Mouse (Mus musculus): Measurements from ENCODE around the gene Mat2b.
"Not testable (repeated sequence)": the region's sequence is repeated elsewhere in the genome, so short reads cannot be mapped to it uniquely, and the experiment has no call there.

Mat2b gene

DNA sequence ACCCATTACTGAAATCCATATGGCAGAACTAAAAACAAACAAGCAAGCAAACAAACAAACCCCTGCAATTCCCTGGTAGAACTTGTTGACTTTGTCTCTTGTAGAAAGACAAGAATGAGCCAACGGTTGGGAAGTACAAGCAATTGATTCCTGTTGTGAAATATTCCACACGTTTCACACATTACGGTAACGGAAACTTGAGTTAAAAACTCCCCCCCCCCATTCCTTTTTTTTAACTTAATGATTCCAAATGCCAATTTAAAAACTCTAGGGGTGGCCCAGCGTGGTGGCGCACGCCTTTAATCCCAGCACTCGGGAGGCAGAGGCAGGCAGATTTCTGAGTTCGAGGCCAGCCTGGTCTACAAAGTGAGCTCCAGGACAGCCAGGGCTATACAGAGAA, at the start of gene Mat2b:
Mat2b (minus strand) TSS at position 101 of the 400 bp plus-strand sequence.
- no peak for DNase-seq (ENCODE audit: inconsistent ontology term)

GRCm38 (mm10) chr11:40744348-40744747, 49.3 kb upstream of the Mat2b start:
- DNase-seq (ENCODE audit: inconsistent ontology term), result no peak

DNA sequence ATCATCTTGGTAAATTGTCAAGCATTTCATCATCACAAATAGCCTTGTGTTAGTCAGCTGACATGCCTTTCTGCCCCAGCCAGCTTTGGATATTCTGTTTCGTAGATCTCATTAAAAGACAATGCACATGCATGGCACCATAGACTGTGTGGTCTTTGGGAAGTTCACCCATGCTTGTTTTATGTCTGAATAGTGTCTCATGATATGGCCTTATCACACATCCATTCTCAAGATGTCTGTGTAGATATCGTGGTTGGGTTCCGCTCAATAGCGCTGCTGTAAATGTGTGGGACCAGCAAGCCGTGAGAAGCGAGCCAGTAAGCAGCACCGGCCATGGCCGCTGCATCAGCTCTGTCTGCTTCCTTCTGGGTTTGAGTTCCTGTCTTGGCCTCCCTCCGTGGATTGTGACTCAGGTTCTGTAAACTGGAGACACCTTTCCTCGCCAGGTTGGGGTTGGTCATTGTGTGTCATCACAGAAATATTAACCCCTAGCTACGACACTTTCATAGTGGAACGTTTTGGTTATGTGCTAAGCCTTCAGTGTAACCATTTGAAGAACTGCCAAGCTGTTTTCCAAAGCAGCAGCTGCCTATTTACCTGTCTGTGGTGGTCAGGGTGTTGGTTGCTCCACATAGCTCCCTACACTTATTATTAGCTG, 46.7 kb upstream of the Mat2b start:
- DNase-seq (ENCODE audit: inconsistent ontology term), result no peak

DNA sequence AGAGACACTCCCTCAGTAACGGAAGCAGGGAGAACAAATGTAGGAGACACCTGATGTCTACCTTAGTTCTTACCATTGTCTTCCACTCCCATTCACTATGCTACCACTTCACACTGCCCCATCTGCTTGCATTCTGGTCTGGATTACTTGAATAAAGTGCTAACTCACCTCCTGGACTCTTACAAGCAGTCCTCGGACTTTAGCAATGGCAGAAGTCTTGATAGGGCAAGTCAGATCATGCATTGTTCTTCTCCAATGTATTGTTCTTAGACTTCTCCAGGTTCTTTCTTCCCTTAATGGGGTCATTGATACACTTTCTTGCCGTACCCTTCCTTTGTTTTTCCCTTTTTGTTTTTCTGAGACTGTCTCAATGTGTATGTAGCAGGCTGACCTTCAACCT, 42.4 kb upstream of the Mat2b start:
- no peak for DNase-seq (ENCODE audit: inconsistent ontology term)

- no peak for DNase-seq (ENCODE audit: inconsistent ontology term)
Measured at GRCm38 (mm10) chr11:40734251-40734752, 39.3 kb upstream of the Mat2b start.

- peak; percentile 95 for DNase-seq (ENCODE audit: inconsistent ontology term)
Measured at GRCm38 (mm10) chr11:40733339-40734174, 38.6 kb upstream of the Mat2b start, which contains the start of the genes Hmmr and Nudcd2. Gene Hmmr (minus strand): TSS chr11:40733422. Gene Nudcd2 (plus strand): TSS chr11:40733667.

DNA sequence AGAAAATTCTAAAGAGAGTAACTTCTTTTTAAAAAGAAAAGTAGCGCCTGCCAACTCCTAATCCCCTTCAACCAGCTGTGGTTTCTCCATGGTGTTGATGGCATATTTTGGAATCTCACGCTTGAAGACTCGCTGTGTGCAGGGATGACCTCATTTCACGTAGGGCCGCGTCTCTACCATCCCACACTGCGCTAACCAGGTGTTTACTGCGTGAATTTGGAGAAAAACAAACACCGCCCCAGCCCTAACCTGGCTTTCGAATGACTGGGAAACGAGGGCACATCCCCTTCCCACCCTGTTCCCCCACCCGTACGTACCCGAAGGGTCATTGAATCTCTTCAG, 38.0 kb upstream of the Mat2b start:
- DNase-seq (ENCODE audit: inconsistent ontology term), result no peak

DNA sequence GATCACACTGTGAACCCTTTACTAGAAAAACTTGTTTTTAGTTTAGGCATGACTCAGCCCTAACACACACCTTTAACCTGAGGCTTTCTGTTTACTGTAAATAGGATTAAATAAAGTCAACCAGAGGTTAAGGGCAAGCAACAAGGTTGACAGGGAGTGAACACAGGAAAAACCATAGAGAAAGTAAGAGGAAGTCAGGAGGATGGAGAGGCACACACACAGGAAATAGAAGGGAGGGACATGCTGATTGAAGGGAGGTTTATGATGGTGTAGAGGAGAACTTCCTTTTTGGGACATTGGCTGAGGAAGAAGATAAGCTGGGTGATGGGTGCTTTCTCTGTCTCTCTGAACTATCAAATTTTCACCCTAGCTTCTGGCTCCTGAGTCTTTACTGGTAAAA, 23.3 kb upstream of the Mat2b start:
- no peak for DNase-seq (ENCODE audit: inconsistent ontology term)

GRCm38 (mm10) chr11:40715524-40715923, 20.5 kb upstream of the Mat2b start:
- DNase-seq (ENCODE audit: inconsistent ontology term), result no peak

DNA sequence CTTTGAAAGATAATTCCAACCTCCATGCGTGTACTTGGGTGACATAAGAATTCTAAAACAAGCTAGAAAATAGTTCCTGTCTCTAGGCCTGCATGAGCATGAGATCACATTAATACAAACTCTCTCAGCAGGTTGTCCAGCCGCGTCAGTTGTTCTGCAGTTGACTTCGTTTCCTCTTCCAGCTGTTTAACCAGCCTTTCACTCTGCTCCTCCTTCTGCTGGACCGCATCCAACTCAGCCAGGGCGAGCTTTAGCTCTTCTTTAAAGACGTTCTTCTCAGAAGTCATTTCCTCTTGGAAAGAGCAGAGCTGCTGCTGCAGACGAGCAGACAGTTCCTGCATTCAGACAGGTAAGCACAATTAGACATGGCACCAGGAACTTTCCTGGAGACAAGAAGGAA, 18.9 kb upstream of the Mat2b start:
- no peak for DNase-seq (ENCODE audit: inconsistent ontology term)

- not testable (repeated sequence) for DNase-seq (ENCODE audit: inconsistent ontology term)
Measured at GRCm38 (mm10) chr11:40709899-40710298, 14.9 kb upstream of the Mat2b start.

- peak; percentile 78 for DNase-seq (ENCODE audit: inconsistent ontology term)
Measured at GRCm38 (mm10) chr11:40694311-40695087, 504 bp downstream of the Mat2b start.

GRCm38 (mm10) chr11:40693366-40693951, 1.5 kb downstream of the Mat2b start:
- DNase-seq (ENCODE audit: inconsistent ontology term), result peak; percentile 75

DNA sequence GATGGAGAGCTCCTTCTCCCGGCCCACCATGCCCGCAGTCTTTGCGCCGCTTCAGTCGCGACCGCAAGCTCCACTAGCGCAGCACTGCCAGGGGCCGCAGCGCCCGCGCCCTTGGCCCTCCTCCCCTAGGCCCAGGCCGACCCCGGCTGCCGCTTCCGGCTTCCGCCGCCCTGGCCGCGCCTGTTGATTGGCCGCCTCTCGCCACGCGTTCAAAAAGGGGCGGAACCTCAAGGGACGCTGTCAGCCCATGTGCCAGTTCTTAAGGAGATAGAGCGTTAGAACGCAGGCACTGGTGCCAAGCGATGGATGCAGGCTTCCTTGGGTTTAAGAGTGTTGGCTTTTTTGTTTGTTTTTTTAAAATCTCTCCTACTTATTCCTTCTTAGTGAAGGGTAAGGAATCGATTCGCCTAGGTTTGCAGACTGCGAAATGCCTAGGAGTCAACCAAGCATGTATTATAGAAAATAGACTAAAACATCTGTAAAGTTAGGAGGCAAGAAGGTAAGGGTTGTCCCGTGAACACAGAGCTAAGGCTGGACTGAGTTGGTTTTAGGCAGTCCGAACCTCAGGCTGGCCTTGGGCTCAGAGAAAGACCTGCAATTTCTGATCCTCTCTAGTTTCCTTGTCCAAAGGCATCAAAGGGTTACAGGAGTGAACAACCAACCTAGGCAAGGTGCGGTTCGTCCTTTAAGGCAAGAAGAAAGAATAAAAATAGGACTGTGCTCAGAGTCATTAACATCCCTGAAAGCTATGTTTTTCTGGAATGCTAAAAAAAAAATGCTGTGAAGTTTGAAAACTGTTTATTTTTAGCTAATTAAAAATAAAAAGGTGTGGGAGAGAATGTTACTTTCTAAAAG, 2.3 kb downstream of the Mat2b start:
- peak; percentile 96 for DNase-seq (ENCODE audit: inconsistent ontology term)

DNA sequence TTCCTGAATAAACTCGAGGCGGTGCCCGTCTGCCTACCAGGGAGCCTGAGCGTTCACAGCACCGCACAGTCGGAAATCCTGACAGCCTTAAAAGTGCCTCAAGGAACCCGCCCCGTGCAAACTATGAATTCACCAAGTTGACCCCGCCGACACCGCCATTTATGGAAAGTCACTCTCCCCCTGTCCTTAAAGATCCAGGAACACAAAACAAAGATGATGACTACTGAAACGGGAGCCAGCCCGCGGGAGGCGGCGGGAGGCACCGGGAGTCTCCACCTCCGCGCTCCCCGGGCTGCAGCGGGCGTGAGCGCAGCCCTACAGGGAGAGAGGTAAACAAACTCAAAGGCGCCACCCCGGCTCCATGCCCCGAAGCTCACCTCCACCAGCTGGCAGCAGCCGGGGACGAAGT, 2.9 kb downstream of the Mat2b start:
- DNase-seq (ENCODE audit: inconsistent ontology term), result no peak

GRCm38 (mm10) chr11:40690444-40691127, 4.4 kb downstream of the Mat2b start:
- DNase-seq (ENCODE audit: inconsistent ontology term), result peak; percentile 20

DNA sequence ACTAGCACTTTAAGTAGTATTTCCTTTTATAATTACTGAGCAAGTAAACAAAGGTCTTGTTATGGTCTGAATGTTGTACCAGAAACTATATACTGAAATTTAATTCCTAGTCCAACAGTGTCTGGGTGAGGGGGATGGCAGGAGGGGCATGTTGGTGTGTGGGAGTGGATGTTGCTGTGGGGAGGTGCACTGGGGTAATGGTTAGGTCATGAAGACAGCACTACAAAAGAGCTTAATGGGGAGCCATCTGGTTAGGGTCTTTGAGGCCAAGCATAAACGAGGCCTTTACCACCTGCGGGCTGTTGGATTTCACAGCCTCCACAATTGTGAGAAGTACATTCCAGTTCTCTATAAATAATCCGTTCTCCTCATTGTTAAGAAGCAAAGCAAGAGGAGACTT, 11.7 kb downstream of the Mat2b start:
- DNase-seq (ENCODE audit: inconsistent ontology term), result no peak

DNA sequence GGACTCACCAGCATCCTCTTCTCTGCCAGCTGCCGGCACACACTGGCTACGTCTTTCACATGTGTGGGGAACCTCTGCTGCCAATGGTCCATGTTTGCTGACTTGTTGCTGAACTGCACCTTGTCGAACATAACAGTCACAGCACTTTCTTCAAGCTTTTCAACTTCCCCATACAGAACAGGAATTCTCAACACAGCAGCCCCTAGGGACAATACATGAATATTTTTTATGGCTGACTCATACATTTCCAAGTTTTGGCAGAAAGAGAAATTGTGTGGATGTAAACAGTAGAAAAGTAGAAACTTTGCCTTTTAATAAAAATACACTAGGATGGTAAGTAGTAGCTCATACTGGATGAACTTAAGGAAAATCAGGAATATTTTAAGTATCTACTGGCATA, 12.5 kb downstream of the Mat2b start:
- DNase-seq (ENCODE audit: inconsistent ontology term), result no peak

GRCm38 (mm10) chr11:40677169-40677568, 17.8 kb downstream of the Mat2b start:
- no peak for DNase-seq (ENCODE audit: inconsistent ontology term)

DNA sequence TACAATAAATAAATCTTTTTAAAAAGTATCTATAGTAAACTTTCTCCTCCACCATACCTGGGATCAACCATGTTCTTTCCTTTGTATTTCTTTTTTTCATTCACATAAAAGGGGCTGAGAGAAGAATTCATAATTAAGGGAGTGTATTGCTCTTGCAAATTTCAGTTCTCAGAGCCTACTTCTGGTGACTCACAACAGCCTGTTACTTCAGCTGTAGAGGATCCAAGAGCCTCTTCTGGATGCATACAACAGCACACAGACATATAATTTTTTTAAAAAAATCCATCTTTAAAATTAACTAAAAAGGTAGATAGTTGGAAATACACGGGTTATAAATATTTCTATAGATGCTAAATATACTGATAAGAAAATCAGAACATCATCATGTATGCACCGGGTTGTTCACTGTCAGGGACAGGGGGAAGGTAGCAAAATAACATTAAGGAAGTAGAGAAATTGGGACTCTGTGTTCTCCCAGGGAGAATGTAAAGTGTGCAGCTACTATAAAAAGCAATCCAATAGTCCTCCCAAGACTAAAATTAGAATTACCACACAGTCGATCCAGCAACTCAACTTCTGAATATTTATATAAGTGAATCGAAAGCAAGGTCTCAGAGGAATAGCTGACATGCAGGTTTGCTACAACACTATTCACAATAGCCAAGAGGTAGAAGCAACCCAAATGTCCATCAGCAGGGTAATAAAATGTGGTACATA, 19.8 kb downstream of the Mat2b start:
- DNase-seq (ENCODE audit: inconsistent ontology term), result no peak

Measured in Muller cell, postnatal 12 days (primary cell).